Mouse (Mus musculus) cerebellum, adult 11 months (tissue): ENCODE results near the gene Cldnd1.

Source experiments
- DNase-seq: peaks from one replicate; pipeline ENCODE4 v3.0.0; 2022

Gene Cldnd1

GRCm38 (mm10) chr16:58709536-58709935 lies 18.2 kb upstream of the Cldnd1 start:
- no peak for DNase-seq

GRCm38 (mm10) chr16:58712221-58712620 lies 15.5 kb upstream of the Cldnd1 start:
- DNase-seq = no peak

- DNase-seq = no peak
Measured at GRCm38 (mm10) chr16:58713128-58713527, 14.6 kb upstream of the Cldnd1 start.

DNA sequence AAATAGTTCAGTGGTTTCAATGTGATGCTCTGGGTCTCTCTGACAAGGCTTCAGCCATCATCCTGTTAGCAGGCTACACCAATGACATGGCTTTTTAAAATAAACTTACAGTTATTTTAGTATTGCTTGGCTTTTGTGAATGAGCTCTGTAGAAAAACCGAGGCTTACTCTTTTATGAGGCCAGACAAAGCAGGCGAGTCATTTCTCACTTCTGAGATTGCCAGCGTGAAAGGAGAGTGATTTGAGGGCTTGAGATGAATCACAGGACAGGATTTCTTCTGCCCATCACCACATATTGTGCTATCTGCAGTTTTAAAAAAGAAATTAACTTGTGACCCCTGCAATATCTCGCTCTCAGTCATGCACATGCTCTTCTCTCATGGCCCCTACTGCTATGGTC lies 12.7 kb upstream of the Cldnd1 start:
- no peak for DNase-seq

- DNase-seq = no peak
Measured at GRCm38 (mm10) chr16:58718666-58719120, 9.0 kb upstream of the Cldnd1 start, which contains the start of gene Gpr15. Gpr15 (minus strand) TSS chr16:58719070.

- DNase-seq = no peak
Measured at GRCm38 (mm10) chr16:58722292-58722691, 5.4 kb upstream of the Cldnd1 start.

- DNase-seq = no peak
Measured at GRCm38 (mm10) chr16:58726680-58727476, 832 bp upstream of the Cldnd1 start.

GRCm38 (mm10) chr16:58728176-58728671 lies 514 bp downstream of the Cldnd1 start:
- DNase-seq = no peak

- DNase-seq = no peak
Measured at GRCm38 (mm10) chr16:58738205-58738604, 10.5 kb downstream of the Cldnd1 start.

DNA sequence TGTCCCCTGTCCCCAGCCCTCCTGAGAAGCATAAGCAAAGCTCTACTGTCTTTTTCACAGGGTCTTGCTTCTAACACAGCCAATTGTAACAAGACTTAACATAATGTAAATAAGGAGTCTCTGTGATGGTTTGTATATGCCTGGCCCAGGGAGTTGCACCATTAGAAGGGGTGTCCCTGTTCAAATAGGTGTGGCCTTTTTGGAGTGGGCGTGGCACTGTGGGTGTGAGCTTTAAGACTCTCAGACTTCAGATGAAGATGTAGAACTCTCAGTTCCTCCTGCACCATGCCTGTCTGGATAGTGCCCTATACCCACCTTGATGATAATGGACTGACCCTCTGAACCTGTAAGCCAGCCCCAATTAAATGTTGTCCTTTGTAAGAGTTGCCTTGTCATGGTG lies 11.1 kb downstream of the Cldnd1 start:
- DNase-seq = no peak

DNA sequence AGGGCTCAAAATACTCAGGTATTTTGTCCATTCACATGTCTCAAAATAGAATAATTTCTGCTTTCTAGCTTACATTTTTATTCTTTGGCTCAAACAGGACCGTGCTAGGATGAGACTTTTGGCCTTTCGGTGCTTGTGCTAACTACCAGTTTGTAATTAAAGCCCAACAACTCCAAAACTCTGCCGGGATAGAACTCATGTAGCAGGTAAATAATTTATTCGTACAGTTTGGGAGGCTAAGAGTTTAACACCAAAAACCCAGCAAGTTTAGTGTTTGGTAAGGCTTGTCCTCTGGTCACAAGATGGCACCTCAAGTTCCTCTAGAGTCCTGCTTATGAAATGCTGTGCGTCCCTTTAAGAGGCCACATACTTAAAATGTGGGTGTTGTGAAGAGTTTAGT lies 13.0 kb downstream of the Cldnd1 start:
- DNase-seq = no peak

- no peak for DNase-seq
Measured at GRCm38 (mm10) chr16:58746715-58747114, 19.0 kb downstream of the Cldnd1 start.

DNA sequence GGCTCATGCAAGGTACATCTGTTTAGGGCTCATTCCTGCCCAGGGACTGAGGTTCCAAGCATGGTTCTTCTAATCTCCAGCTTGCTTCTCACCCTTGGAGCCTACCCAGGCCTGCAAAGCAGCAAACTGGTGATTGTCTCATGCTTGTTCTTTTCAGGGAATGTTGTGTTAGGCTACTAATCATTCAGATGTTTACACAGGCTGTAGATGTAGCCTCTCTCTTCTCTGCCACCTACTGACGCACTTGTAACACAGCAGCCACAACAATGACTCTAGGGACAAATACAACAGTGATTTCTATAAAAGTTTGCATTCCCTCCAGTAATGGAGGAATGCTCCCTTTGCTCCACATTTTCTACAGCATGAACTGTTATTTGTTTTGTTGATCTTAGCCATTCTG lies 23.6 kb downstream of the Cldnd1 start:
- DNase-seq = no peak

DNA sequence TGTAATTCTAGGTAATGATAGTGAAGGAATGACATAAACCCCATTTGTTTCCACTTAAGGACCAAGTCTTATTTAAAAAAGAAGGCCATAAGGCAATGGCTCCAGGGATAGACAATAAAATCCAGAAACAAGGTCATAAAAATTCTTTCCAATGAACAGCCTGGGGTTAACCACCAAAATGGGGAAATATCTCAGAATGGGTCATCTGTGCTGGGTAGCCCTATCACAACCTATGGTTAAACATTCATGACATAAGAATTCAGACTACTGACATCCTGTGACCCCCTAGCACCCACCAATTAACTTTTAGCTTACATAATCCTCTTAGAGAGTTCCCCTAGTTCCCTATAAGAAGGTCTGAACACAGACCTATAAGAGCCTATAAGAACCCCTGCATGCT lies 28.5 kb downstream of the Cldnd1 start:
- no peak for DNase-seq

- DNase-seq = no peak
Measured at GRCm38 (mm10) chr16:58763076-58763475, 35.4 kb downstream of the Cldnd1 start, which contains the start of gene Olfr172. Olfr172 (minus strand) TSS chr16:58763176.
